Mouse (Mus musculus): ENCODE data around the gene Nrip1. TPM values are rescaled to one million over a fixed set of nuclear protein-coding genes. Genes with fewer than 3 reads are reported as not detected.

The Nrip1 gene
- polyA plus RNA-seq, 1 experiment from 2014 or later: 28.5 TPM

DNA sequence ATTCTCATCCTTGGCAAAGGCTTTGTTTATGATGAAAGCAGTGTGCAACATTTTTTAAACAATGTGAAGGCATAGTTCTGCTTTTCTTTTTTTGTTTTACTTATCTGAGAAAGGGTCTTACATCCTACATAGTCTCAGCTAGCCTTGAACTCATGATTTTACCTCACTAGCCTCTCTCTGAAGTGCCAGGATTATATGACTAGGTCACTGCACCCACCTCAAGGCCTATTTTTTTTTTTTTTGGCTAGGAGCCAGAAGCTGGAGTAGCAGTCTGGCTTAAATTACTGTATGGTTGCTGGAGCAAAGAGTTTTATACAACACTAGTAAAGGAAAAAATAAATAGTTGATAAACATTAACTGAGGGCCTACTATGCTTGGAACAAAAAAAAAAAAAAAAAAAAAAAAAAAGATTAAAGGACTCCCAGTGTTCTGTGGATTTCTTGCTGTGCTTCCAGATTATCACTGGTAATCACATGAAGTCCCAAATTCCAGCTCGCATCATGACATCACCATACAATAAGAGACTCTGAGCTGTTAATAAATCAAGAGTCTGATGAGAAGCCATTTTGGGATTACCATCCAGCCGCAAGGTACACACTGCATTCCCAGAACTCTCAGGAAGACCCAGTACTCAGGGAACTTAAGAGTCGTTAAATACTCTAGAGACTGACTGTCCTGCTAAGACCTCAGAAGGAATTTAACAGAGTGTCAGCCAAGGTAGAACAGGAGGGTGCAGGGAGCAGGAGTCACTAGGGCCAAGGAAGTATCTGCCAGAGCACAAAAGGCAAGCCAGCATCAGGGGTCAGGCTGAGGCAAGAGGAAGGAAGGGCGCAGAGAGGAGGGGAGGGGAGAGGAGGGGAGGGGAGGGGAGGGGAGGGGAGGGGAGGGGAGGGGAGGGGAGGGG lies 49.0 kb downstream of the Nrip1 start:
- no peak overlapping the region for H3K4me2 ChIP-seq
- ATAC-seq (ENCODE audit: insufficient number of reproducible peaks, low FRiP score): no peak
- H3K36me3 ChIP-seq: 0 out of 2 replicates have a peak, but pooled peaks cover 3% of the 10 kb centered on the region
- H3K9me3 ChIP-seq (replicated peaks): no peaks in the 10 kb centered on the region
- H3K9ac ChIP-seq: no peak overlapping the region
- H3K4me1 ChIP-seq (replicated peaks): peaks cover 35% of the 10 kb centered on the region
- no peak overlapping the region for H3K4me3 ChIP-seq
- 64% methylated on average over 3 of the region's 4 CpGs for WGBS
- H3K27me3 ChIP-seq (replicated peaks): no peaks in the 10 kb centered on the region
- peak overlapping the region; percentile 21; the same call in 1 of the 2 replicates for H3K27ac ChIP-seq (ENCODE audit: poor library complexity, severe bottlenecking)

DNA sequence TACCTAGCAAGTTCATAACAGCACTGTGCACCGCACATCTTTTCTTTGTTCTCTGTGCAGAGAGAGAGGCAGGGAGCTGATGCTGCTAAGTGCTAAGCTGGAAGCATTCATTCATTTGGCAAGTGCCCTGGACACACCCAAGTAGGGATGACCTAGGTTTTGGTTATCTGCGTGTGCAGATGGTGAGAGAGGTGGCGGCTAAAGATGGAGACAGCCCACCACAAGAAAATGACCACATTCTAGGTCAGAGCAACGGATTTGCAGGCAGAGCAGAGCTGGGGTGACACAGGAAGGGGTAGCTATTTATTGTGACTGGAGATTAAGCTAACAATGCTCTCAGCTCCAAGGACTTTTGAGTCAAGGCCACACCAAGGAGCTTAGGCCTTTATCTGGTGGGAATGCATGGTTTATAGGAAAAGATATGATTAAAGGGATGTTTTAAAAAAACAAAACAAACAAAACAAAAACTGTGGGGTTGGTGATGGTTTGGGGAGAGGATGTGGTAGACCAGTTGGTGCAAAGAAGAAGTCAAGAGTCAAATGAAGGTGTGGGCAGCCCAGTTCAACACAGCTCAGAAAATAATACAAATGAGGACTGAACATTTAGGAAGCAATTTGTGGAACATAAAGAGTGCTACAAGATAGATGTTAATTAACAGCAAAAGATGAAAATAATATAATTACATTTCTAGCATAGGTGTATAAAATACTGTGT lies 49.9 kb downstream of the Nrip1 start:
- peaks cover 40% of the 10 kb centered on the region for H3K4me1 ChIP-seq (replicated peaks)
- H3K27ac ChIP-seq (ENCODE audit: poor library complexity, severe bottlenecking): peak overlapping the region; percentile 60; the same call in 1 of the 2 replicates
- H3K4me2 ChIP-seq: no peak overlapping the region
- 0 out of 2 replicates have a peak, but pooled peaks cover 3% of the 10 kb centered on the region for H3K36me3 ChIP-seq
- H3K9me3 ChIP-seq (replicated peaks): no peaks in the 10 kb centered on the region
- H3K27me3 ChIP-seq (replicated peaks): no peaks in the 10 kb centered on the region
- ATAC-seq (ENCODE audit: insufficient number of reproducible peaks, low FRiP score): peak; percentile 93
- no peak overlapping the region for H3K4me3 ChIP-seq
- H3K9ac ChIP-seq: no peak overlapping the region
- WGBS: 50% methylated on average over 4 of the region's 4 CpGs

DNA sequence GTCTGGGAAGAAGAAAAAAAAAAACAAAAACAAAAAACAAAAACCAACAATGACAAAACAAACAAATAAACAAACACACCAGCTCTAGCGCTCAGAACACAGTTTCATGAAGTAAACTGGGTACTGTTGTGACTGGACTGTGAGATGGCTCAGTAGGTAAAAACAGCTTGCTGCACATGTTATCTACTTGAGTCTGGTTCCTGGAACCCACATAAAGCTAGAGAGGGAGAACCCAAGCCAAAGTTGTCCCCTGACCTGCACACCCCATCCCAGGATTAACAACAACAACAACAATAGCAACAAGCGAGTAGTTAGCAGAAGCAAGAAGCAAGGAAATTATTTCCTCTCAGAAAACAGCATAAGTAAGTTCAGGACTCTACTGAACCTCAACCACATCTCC lies 50.5 kb downstream of the Nrip1 start:
- ATAC-seq (ENCODE audit: insufficient number of reproducible peaks, low FRiP score): peak; percentile 76
- 76% methylated on average over 2 of the region's 2 CpGs for WGBS
- peaks cover 40% of the 10 kb centered on the region for H3K4me1 ChIP-seq (replicated peaks)

DNA sequence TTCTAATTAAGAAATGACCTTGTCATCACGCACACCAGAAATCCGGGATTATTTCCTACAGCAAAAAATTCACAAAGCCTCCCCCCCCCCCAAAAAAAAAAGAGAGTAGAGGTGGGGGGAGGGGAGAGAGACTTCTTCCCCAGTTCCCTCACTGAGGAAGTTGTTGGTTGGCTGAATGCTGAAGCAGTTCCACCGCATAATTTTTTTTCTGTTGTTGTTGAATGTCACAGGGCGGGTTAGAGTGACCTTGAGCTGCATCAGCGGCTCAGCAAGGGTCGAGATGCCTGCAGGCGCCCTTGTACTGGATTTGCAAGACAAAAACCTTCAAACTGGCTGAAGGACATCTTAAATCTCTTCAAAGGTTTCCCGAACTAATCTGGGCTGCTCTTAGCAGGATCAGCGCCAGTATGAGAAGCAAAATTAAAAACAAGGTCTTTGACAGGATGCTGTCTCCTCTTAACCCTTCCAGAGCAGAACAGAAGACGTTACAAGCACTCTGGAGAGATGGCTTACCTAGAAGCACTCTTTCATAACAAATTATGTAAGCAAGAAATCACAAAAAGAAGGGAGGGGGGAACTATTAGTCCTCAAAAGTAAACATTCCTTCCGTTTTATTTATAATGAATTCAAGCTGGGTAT lies 52.0 kb downstream of the Nrip1 start:
- Histone ChIP-seq H3K4me1 (replicated peaks) (peaks cover 42% of the 10 kb centered on the region), H3K9ac (peak overlapping the region; percentile 58; the same call in 1 of the 2 replicates), H3K4me2 (peak overlapping the region; percentile 54), H3K27ac (ENCODE audit: poor library complexity, severe bottlenecking) (peak overlapping the region; percentile 83), H3K36me3 (no peaks in the 10 kb centered on the region), H3K9me3 (replicated peaks) (no peaks in the 10 kb centered on the region), H3K27me3 (replicated peaks) (no peaks in the 10 kb centered on the region), H3K4me3 (peak overlapping the region; percentile 11; the same call in 1 of the 2 replicates)
- no peak for ATAC-seq (ENCODE audit: insufficient number of reproducible peaks, low FRiP score)
- WGBS: 12% methylated on average over 11 of the region's 11 CpGs

More for the DNA sequence above, 50.5 kb downstream of the Nrip1 start:
- H3K4me2 ChIP-seq: no peak overlapping the region
- H3K27ac ChIP-seq (ENCODE audit: poor library complexity, severe bottlenecking): peak overlapping the region; percentile 60; the same call in 1 of the 2 replicates
- no peaks in the 10 kb centered on the region for H3K9me3 ChIP-seq (replicated peaks)
- H3K9ac ChIP-seq: no peak overlapping the region
- no peaks in the 10 kb centered on the region for H3K27me3 ChIP-seq (replicated peaks)
- H3K4me3 ChIP-seq: no peak overlapping the region
- H3K36me3 ChIP-seq: 0 out of 2 replicates have a peak, but pooled peaks cover 1% of the 10 kb centered on the region

DNA sequence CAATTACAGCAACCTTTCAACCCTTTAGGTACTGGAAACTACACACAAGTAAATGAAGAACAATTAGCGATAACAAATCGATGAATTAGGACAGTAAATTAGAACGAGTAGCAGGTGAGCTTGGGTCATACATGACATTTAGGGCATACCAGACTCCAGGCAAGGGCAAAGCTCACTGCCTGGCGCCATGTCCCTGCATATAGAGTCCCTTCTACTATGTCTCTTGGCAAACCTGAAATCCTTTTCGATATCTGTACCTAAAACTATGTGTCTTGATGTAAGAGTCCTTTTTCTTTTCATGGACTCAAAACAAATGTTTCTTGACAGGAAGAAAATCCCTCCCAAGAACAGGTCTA lies 53.5 kb downstream of the Nrip1 start:
- 69% methylated on average over 5 of the region's 5 CpGs for WGBS
- no peak for ATAC-seq (ENCODE audit: insufficient number of reproducible peaks, low FRiP score)
- Histone ChIP-seq H3K9me3 (replicated peaks) (no peaks in the 10 kb centered on the region), H3K4me3 (no peak overlapping the region), H3K36me3 (no peaks in the 10 kb centered on the region), H3K27me3 (replicated peaks) (no peaks in the 10 kb centered on the region), H3K4me2 (no peak overlapping the region), H3K27ac (ENCODE audit: poor library complexity, severe bottlenecking) (peak overlapping the region; percentile 6; the same call in 1 of the 2 replicates), H3K9ac (no peak overlapping the region), H3K4me1 (replicated peaks) (peaks cover 40% of the 10 kb centered on the region)

DNA sequence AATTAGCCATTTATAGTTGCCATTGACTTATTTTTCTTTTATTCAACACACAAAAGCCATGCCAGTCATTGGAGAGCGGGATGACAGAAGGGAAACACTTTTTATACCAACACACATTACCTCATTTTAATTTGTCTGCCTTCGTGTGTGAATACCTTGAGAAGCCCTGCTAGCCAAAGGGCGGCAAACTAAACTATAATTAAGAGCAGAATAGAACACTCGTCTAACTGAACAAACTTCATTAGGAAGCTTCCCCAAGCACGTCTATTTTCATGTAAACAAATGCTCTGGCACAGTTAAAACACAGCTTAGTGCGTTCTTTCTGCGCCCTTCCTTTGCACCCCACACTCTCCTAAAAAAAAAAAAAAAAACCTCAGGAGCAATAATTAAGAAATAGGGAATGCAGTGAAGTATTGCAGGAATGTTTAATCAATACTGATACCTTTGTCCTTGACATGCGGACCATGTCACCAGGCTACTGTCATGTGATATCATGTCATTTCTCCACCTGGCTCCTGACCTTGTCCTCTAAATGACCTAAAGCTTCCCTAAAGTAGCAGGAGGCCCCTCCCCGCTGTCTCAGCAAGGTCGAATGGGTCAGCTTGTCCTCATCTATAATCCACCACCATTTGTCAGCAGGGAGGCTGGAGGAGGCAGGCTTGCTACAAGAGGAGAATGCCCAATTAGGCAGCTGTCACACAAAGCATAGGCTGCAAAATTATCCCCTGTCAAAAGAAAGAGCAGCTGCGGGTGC lies 54.1 kb downstream of the Nrip1 start:
- no peaks in the 10 kb centered on the region for H3K9me3 ChIP-seq (replicated peaks)
- H3K36me3 ChIP-seq: no peaks in the 10 kb centered on the region
- H3K4me1 ChIP-seq (replicated peaks): peaks cover 40% of the 10 kb centered on the region
- H3K27me3 ChIP-seq (replicated peaks): no peaks in the 10 kb centered on the region
- H3K9ac ChIP-seq: no peak overlapping the region
- ATAC-seq (ENCODE audit: insufficient number of reproducible peaks, low FRiP score): no peak
- no peak overlapping the region for H3K4me3 ChIP-seq
- H3K4me2 ChIP-seq: no peak overlapping the region
- WGBS: 60% methylated on average over 11 of the region's 11 CpGs
- peak overlapping the region; percentile 6; the same call in 1 of the 2 replicates for H3K27ac ChIP-seq (ENCODE audit: poor library complexity, severe bottlenecking)

DNA sequence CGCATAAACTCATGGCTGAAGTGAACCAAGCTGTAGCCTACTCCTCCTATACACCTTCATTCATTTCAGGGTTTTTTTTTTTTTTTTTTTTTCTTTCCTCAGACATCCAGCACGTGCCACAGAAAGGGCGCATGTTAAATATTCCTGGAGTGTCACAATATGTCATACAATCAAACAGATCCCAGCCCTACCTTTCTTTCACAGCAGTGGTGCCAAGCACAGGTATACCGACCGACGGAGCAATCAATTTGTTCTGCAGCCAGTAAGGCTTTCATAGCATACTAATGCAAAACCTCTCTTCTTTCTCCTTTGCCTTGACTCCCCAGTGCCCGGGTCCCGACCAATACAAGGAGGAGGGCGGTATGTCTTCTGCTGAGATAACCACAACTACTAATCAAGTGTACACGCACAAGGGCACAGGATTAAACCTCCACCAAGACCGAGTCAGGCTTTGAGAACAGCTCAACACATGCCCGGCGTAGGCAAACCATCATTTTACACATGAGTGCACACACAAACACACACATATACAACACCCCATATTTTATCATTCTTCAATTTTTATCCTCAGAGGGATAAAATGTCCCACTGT lies 55.2 kb downstream of the Nrip1 start:
- 72% methylated on average over 13 of the region's 13 CpGs for WGBS
- Histone ChIP-seq H3K9me3 (replicated peaks) (no peaks in the 10 kb centered on the region), H3K27me3 (replicated peaks) (no peaks in the 10 kb centered on the region), H3K4me2 (no peak overlapping the region), H3K4me1 (replicated peaks) (peaks cover 44% of the 10 kb centered on the region), H3K9ac (no peak overlapping the region), H3K36me3 (no peaks in the 10 kb centered on the region), H3K27ac (ENCODE audit: poor library complexity, severe bottlenecking) (no peak overlapping the region), H3K4me3 (no peak overlapping the region)
- no peak for ATAC-seq (ENCODE audit: insufficient number of reproducible peaks, low FRiP score)

DNA sequence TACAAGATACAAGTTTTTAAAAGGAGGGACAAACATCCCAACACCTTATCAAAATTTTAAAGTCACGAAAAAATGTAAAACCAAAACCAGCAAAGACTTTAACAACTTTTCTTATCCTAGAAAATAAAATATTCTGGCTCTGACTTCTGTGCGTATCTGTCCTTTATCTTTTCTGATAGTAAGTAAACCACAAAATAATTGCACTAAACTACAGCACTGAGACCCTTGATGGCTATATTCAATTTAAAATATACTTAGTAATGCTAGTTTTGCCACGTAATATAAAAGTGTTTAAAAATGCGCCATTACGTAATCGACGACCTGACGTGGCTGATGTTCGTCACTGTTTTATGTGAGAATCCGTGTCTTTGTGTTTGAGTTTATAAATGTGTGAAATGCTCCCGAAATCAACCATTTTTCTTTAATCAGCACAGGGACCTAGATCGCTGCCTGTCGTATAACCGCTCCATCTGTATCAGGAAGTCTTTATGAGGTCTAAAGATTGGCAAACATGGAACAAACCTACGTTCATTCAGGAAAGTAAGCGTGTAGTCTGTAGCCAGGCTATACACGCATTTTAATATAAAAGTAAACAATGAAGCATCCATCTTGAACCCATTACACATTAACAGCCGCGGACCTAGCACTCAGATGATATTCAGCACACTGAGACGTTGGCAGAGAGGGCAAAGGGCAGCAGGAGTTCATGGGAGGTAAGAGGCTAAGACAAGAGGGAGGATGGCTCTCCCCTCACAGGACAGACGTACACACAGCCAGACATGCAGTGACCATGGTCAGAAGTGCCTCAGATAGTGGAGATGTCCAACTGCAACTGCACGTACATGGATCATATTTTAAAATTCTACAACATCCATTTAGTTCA lies 56.4 kb downstream of the Nrip1 start:
- 86% methylated on average over 22 of the region's 22 CpGs for WGBS

DNA sequence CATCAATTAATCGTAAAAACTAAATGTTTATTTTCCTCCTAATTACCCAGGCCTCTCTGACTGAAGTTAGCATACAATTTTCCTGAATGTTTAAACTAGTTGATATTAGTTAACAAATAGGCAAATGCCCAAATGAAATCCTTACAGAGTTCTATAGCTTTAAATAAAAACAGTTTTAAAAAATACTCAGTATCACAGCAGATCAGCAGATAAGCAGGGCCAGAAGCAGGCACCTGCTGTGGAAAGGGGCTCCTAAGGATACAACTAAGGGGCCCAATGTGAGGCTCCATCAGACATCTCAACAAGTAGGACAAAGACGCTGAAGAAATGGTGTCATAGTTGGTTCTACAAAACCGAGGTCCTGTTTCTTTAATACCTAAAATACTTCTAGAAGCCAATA lies 58.0 kb downstream of the Nrip1 start:
- Histone ChIP-seq H3K9me3 (replicated peaks) (no peaks in the 10 kb centered on the region), H3K4me1 (replicated peaks) (peaks cover 29% of the 10 kb centered on the region), H3K9ac (no peak overlapping the region), H3K27ac (ENCODE audit: poor library complexity, severe bottlenecking) (no peak overlapping the region), H3K4me3 (no peak overlapping the region), H3K27me3 (replicated peaks) (no peaks in the 10 kb centered on the region), H3K4me2 (no peak overlapping the region), H3K36me3 (no peaks in the 10 kb centered on the region)
- WGBS: 86% methylated on average over 3 of the region's 3 CpGs
- ATAC-seq (ENCODE audit: insufficient number of reproducible peaks, low FRiP score): no peak

More for the DNA sequence above, 56.4 kb downstream of the Nrip1 start:
- Histone ChIP-seq H3K9me3 (replicated peaks) (no peaks in the 10 kb centered on the region), H3K4me1 (replicated peaks) (peaks cover 43% of the 10 kb centered on the region), H3K36me3 (no peaks in the 10 kb centered on the region), H3K9ac (no peak overlapping the region), H3K4me2 (no peak overlapping the region), H3K27ac (ENCODE audit: poor library complexity, severe bottlenecking) (no peak overlapping the region), H3K27me3 (replicated peaks) (no peaks in the 10 kb centered on the region), H3K4me3 (no peak overlapping the region)
- no peak for ATAC-seq (ENCODE audit: insufficient number of reproducible peaks, low FRiP score)
